Mouse (Mus musculus) lung, embryonic 14.5 days (tissue): ENCODE measurements around the gene Ankrd39. TPM values are rescaled to one million over a fixed set of nuclear protein-coding genes. Genes with fewer than 3 reads are reported as not detected.

Experiments
- ATAC-seq: fragments of 200-750 bp; cut with Nextera tagmentation; 2 replicates; pipeline ENCODE4 v1.8.0; 2017; ENCODE audit warnings: mild to moderate bottlenecking, moderate TSS enrichment, moderate library complexity; ENCODE audit not compliant: insufficient read depth
- DNase-seq: peaks from one replicate; pipeline ENCODE4 v3.0.0-alpha.2; 2015
- H3K27ac ChIP-seq: fragments of 300-500 bp; sonication (generic); 2 replicates; pipeline ENCODE4 v1.5.1; 2014; ENCODE audit warnings: low read depth, mild to moderate bottlenecking, moderate library complexity
- H3K27me3 ChIP-seq: fragments of 300-500 bp; sonication (generic); 2 replicates; pipeline ENCODE4 v1.6.1; 2014; ENCODE audit warnings: low read length, control low read depth; ENCODE audit not compliant: insufficient read depth
- H3K36me3 ChIP-seq: fragments of 300-500 bp; sonication (generic); 2 replicates; pipeline ENCODE4 v1.6.1; 2014; ENCODE audit warnings: control low read depth; ENCODE audit not compliant: insufficient read depth
- H3K4me1 ChIP-seq: fragments of 300-500 bp; sonication (generic); 2 replicates; pipeline ENCODE4 v1.6.1; 2014; ENCODE audit warnings: antibody characterized with exemption, control low read depth; ENCODE audit not compliant: insufficient read depth
- H3K4me2 ChIP-seq: fragments of 300-500 bp; sonication (generic); 2 replicates; pipeline ENCODE4 v1.6.1; 2014; ENCODE audit warnings: mild to moderate bottlenecking
- H3K4me3 ChIP-seq: fragments of 300-500 bp; sonication (generic); 2 replicates; pipeline ENCODE4 v1.5.1; 2014; ENCODE audit warnings: low read depth, low read length
- H3K9ac ChIP-seq: fragments of 300-500 bp; sonication (generic); 2 replicates; pipeline ENCODE4 v1.6.1; 2014
- H3K9me3 ChIP-seq: fragments of 300-500 bp; sonication (generic); 2 replicates; pipeline ENCODE4 v1.6.1; 2016; ENCODE audit warnings: low read depth, low read length, control low read depth
- CTCF ChIP-seq: IDR thresholded peaks from 2 replicates; pipeline ENCODE4 v1.5.1; 2016; ENCODE audit warnings: antibody characterized with exemption, low read depth
- WGBS: fragments of 180-500 bp; shearing (Covaris S2); extraction: QIAGEN DNeasy Blood & Tissue Kit; methylation state at CpG from one replicate; pipeline ENCODE4 v1.1.7; 2014; 5-methylcytosine and 5-hydroxymethylcytosine counted together
- polyA plus RNA-seq: library from polyadenylated mRNA; unstranded; fragments of >200 nt; fragmentation: Nextera tagmentation; extraction: Ambion mirVana; gene quantifications from 2 replicates; pipeline ENCODE4 v1.2.1, GENCODE M21; 2014

Ankrd39 gene
- polyA plus RNA-seq, 1 experiment from 2014 or later, result 19.9 TPM

DNA sequence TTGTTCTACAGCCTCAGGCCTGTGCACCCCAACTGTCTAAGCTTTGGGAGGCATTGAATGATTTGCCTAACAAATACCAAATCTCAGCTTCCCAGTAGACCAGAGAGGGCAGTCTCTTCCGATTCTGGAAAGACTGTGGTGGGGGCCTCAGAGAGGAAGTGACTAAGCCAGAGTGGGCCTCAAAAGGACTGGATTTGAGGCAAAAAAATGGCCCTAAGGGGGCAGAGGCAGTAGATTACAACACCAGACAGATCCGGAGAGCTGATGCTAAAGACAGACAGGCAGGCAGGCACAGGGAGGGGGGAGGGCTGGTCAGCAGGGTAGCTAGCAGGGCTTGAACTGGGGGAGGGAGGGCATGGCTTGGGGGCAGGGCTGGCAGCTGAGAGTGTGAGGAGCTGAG is 19.2 kb upstream of the Ankrd39 start:
- ATAC-seq (no peak), DNase-seq (no peak)
- Histone ChIP-seq H3K27me3 (no peaks in the 10 kb centered on the region), H3K9ac (no peak overlapping the region), H3K4me2 (no peak overlapping the region), H3K4me1 (peaks cover 16% of the 10 kb centered on the region), H3K36me3 (no peaks in the 10 kb centered on the region), H3K4me3 (no peak overlapping the region), H3K27ac (no peak overlapping the region), H3K9me3 (no peaks in the 10 kb centered on the region)
- 16% methylated on average over 2 of the region's 2 CpGs for WGBS
- no peak for TF ChIP-seq CTCF

DNA sequence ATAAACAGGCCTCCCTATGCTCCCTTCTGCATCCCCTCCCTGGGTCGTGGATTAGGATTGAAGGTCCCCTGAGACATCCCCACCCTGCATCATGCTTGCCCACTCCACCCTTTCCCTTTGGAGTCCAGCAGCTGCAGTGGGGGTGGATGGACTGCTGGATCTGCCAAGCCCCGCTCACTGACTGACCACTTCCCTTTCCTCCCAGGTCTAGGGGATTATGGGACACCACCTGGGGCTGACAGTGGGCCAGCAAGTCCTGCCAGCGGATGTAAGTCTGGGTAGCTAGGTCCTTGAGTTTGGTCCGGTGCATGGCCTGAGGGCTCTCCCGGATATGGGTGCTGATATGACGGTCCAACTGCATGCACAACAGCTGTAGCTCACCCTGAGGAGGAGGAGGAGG is 16.9 kb upstream of the Ankrd39 start:
- H3K4me1 ChIP-seq, result peaks cover 8% of the 10 kb centered on the region
- no peak for DNase-seq

DNA sequence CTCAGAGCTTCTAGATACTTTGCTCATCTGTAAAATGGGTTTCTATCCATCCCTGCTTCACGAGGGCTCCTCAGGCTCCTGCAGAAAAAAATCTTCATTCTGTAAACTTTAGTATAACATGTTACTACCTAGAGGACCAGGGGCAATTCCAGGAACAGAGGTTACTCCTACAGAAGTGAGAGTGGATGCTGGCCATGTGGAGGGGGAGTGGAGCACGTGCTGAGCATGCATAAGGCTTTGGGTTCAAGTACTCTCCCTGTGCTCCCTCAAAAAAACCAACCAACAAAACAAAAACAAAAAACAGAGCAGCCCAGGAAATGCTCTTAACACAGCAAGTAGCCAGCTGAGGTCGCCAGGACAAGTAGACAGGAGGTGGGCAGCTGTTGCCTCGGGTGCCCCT is 16.4 kb upstream of the Ankrd39 start:
- TF ChIP-seq CTCF, result no peak
- Histone ChIP-seq H3K4me2 (no peak overlapping the region), H3K27me3 (no peaks in the 10 kb centered on the region), H3K4me1 (peaks cover 8% of the 10 kb centered on the region), H3K27ac (no peak overlapping the region), H3K9me3 (no peaks in the 10 kb centered on the region), H3K36me3 (no peaks in the 10 kb centered on the region), H3K4me3 (no peak overlapping the region), H3K9ac (no peak overlapping the region)
- DNase-seq, result no peak
- no peak for ATAC-seq
- WGBS, result 62% methylated on average over 4 of the region's 4 CpGs

More for the DNA sequence above, 16.9 kb upstream of the Ankrd39 start:
- Histone ChIP-seq H3K27ac (no peak overlapping the region), H3K4me2 (no peak overlapping the region), H3K36me3 (no peaks in the 10 kb centered on the region), H3K9ac (no peak overlapping the region), H3K9me3 (no peaks in the 10 kb centered on the region), H3K4me3 (no peak overlapping the region), H3K27me3 (no peaks in the 10 kb centered on the region)
- ATAC-seq, result no peak
- TF ChIP-seq CTCF, result no peak
- WGBS, result 66% methylated on average over 6 of the region's 6 CpGs

DNA sequence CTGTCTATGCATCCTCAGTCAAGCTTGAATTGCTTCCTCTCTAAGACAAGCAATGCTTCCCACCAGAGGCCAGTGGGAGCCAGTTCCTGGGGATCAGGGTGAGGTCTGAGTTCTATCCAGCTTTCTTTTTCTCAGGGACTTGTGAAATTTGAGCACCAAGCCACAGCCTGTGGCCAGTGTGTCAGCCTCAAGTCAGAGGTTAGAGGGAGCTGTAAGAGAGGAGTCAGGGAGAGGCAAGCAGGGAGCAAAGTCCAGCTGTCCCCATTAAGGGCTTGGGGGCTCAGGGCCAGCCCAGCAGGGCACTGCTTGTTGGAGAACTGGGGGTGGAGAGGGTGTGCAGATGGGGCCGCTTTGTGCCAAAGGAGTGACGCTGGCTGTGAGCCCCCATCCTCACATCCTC is 16.0 kb upstream of the Ankrd39 start:
- 71% methylated on average over 2 of the region's 2 CpGs for WGBS
- no peak overlapping the region for H3K27ac ChIP-seq
- H3K36me3 ChIP-seq, result no peaks in the 10 kb centered on the region
- no peak overlapping the region for H3K4me3 ChIP-seq
- H3K9me3 ChIP-seq, result no peaks in the 10 kb centered on the region
- no peak overlapping the region for H3K4me2 ChIP-seq
- no peak for DNase-seq
- H3K27me3 ChIP-seq, result no peaks in the 10 kb centered on the region
- H3K9ac ChIP-seq, result no peak overlapping the region
- H3K4me1 ChIP-seq, result peaks cover 4% of the 10 kb centered on the region
- no peak for ATAC-seq
- TF ChIP-seq CTCF, result no peak

DNA sequence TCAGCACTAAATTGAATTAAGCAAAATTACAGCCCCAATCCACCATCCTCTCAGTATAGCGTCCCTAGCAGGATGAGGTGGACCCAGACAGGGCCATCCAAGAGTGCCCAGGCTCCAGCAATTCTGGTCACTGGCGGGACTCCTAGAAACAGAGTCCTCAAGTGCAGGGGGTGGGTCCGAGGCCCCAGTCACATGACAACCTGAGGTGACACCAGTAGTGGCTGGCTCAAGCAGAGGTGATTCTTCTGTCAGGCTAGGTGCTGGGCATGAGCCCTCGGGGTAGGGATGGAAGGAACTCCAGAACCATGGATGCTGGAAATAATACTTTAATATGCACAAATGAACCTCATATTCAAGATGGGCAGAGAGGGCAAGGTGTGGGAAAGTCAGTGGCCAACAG is 15.1 kb upstream of the Ankrd39 start:
- ATAC-seq (no peak), DNase-seq (no peak)
- Histone ChIP-seq H3K9ac (no peak overlapping the region), H3K36me3 (no peaks in the 10 kb centered on the region), H3K9me3 (no peaks in the 10 kb centered on the region), H3K4me1 (no peaks in the 10 kb centered on the region; the same call in 1 of the 2 replicates), H3K4me3 (no peak overlapping the region), H3K4me2 (no peak overlapping the region), H3K27ac (no peak overlapping the region), H3K27me3 (no peaks in the 10 kb centered on the region)
- 53% methylated on average over 4 of the region's 4 CpGs for WGBS
- no peak for TF ChIP-seq CTCF

DNA sequence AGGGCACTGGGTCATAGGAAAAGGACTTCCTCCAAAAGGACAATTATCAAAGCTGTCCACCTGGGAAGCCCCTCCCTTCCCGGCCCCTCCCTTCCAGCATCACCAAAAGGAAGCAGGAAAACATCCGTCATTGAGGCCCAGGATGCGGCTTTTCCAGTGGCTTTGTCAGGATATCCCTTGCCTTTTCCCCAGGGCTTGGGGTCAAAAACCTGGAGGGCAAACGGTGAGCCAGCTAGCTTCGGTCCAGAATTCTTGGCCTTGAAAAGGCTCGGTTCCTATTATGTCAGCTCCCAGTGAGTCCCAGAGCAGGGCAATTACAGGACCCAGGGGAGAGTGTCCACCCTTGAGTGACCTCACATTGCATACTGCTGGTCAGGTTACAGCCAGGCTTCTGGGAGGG is 13.7 kb upstream of the Ankrd39 start:
- Histone ChIP-seq H3K27ac (no peak overlapping the region), H3K9ac (no peak overlapping the region), H3K4me2 (no peak overlapping the region), H3K4me3 (no peak overlapping the region), H3K4me1 (peaks cover 1% of the 10 kb centered on the region), H3K36me3 (no peaks in the 10 kb centered on the region), H3K27me3 (no peaks in the 10 kb centered on the region), H3K9me3 (no peaks in the 10 kb centered on the region)
- ATAC-seq (no peak), DNase-seq (peak; percentile 37)
- TF ChIP-seq CTCF, result no peak
- 46% methylated on average over 6 of the region's 6 CpGs for WGBS

DNA sequence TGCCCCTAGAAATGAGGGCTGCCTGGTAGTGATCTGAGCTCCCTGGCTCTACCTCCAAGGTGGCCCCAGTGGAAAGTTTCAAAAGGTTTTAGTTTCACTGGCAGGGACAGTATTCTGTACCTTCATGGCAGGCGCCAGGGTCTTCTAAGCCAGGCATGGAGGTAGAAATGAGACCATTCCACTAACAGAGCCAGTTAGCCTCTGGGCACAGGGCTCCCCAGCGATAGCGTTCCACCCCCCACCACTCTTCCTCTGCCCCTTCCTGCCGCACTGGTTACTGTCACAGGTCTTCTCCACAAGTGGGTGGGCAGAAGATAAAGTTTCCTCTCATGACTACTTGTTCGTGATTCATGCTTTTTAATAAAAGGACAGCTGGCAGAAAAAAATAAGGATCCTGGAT is 12.6 kb upstream of the Ankrd39 start:
- H3K4me1 ChIP-seq, result peaks cover 11% of the 10 kb centered on the region
- WGBS, result 56% methylated on average over 5 of the region's 5 CpGs
- H3K4me2 ChIP-seq, result no peak overlapping the region

DNA sequence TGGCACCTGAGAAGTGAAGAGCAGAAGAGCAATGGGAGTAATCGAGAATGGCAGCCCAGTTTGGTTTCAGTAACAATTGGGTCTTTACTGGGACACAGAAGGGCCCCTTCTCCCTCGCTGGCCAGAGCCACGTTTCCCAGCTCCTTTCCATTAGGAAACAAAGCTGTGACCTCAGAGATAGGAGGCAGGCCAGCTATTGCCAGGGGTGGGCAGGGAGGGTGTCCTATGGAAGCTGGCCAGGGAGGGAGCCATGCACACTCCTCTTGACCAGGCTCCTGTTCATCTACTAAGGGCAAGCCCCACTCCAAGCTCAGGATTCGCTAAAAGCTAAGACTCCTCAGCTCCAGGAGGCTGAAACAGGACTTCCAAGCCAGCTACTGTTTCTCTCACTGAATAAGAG is 12.0 kb upstream of the Ankrd39 start:
- ATAC-seq (no peak), DNase-seq (no peak)
- H3K4me3 ChIP-seq, result peak overlapping the region; percentile 94
- H3K27me3 ChIP-seq, result no peaks in the 10 kb centered on the region
- peak overlapping the region; percentile 95 for H3K9ac ChIP-seq
- no peaks in the 10 kb centered on the region for H3K9me3 ChIP-seq
- H3K36me3 ChIP-seq, result peaks cover 14% of the 10 kb centered on the region
- peak overlapping the region; percentile 100; the same call in 1 of the 2 replicates for H3K27ac ChIP-seq
- TF ChIP-seq CTCF, result no peak
- 18% methylated on average over 4 of the region's 4 CpGs for WGBS
- peak overlapping the region; percentile 98 for H3K4me2 ChIP-seq
- peaks cover 15% of the 10 kb centered on the region for H3K4me1 ChIP-seq

More for the DNA sequence above, 12.6 kb upstream of the Ankrd39 start:
- Histone ChIP-seq H3K4me3 (no peak overlapping the region), H3K36me3 (peaks cover 8% of the 10 kb centered on the region; the same call in 1 of the 2 replicates), H3K9ac (no peak overlapping the region), H3K27me3 (no peaks in the 10 kb centered on the region), H3K27ac (no peak overlapping the region), H3K9me3 (no peaks in the 10 kb centered on the region)
- no peak for TF ChIP-seq CTCF
- ATAC-seq (no peak), DNase-seq (no peak)
